ENCODE assay signal across 8 mouse cellular contexts in the genomic region with DNA sequence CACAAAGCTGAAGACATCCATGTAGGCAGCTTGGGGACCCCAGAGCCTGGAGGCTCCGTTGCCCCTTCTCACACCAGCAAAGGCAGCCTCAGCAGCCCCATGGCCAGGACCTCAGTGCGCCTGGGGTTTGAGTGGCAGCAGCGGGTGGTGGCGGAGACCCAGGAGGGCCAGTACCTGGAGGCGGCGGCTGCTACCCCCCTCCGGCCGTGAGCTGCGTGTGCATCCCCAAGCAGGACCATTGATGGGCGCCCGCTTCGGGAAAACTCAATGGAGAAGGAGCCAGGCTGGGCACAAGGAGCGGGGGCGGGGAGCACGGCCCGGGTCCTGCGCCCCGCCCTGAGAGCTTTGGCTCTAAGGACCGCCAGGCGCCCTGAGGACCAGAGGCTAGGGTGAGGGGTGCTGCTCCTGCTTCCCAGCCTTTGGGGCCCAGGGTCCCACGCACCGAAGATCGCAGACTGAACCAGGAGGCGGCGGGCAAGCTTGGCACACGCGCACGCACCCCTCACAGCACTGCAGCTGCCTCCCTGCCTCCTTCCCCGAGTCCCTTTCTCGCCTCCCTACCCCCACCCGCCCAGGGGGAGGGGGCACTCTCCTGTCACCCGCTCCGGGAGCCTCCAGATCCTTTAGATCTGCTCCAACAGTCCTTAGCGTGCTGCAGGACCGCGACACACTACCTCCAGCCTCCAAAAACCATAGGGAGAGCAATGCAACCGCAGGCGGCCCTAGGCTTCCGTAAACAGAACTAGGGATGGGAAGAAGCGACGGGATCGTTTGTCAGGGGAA.
DNase-seq lines count a peak whose midpoint lies in the region; ATAC-seq and TF ChIP-seq lines count a peak whose summit lies in the region.

No protein-coding gene starts in this region.

- DNase-seq in gastrocnemius, adult 2 months = no peak
- no peak for DNase-seq in gastrocnemius, postnatal 4 days (ENCODE audit: low spot score in 2 of 2)
- DNase-seq in thymus, postnatal 4 days = peak; percentile 3
- DNase-seq in thymus, postnatal 25 days = no peak
- peak; percentile 13 to 25 for DNase-seq in frontal cortex, postnatal 14 days (ENCODE audit: low spot score in 2 of 2)
- DNase-seq in left cerebral cortex, postnatal 10 days (ENCODE audit: extremely low spot score in 1 of 2, low spot score in 2 of 2) = peak; percentile 9 to 48
- peak; percentile 29 for DNase-seq in retina, embryonic 14.5 days (ENCODE audit: low spot score)

- intact Hi-C loops in gastrocnemius, adult 2 months (cut with DNase I) = no loop called here
- intact Hi-C loops in left cerebral cortex, postnatal 10 days (cut with DNase I) = no loop called here

- no peak for ATAC-seq in CD4-positive, CD25-positive, alpha-beta regulatory T cell, adult 4 months

- H3K4me3 ChIP-seq in gastrocnemius, adult 2 months = peak overlapping the region; percentile 45

- no peak for TF ChIP-seq CTCF in gastrocnemius, adult 2 months (IDR thresholded peaks at IDR 0.05)

- no peak overlapping the region for H3K27ac ChIP-seq in gastrocnemius, adult 2 months

Comparison
In these comparisons a context has a peak if more than half of its experiments do, and no peak if none do; other contexts are left out.
1. DNase-seq: peak in thymus, postnatal 4 days (single experiment), frontal cortex, postnatal 14 days (2 of 2), left cerebral cortex, postnatal 10 days (2 of 2) and retina, embryonic 14.5 days (single experiment); none in gastrocnemius, adult 2 months (single experiment), gastrocnemius, postnatal 4 days (0 of 2) and thymus, postnatal 25 days (single experiment).